Mouse (Mus musculus) C2C12 (cell line): ENCODE measurements at regions not wholly inside any gene's neighbourhood (a gene's known extent, or its start where the extent isn't known, plus 50 kb on each side); places are given as distances from the start of the nearest gene placed in this dataset.

ENCODE experiments used
- H3K27me3 ChIP-seq: one replicate; pipeline ENCODE4 v1.6.1; 2011; ENCODE audit not compliant: control insufficient read depth, insufficient read depth, insufficient read length
- H3K36me3 ChIP-seq: one replicate; pipeline ENCODE4 v1.6.1; 2011; ENCODE audit not compliant: control insufficient read depth, insufficient read depth
- H3K4me3 ChIP-seq: one replicate; pipeline ENCODE4 v1.5.1; 2011; ENCODE audit warnings: mild to moderate bottlenecking, control low read depth; ENCODE audit not compliant: poor library complexity, insufficient read depth, severe bottlenecking
- H3K79me2 ChIP-seq: one replicate; pipeline ENCODE4 v1.6.1; 2011; ENCODE audit not compliant: control insufficient read depth, insufficient read depth
- H3K79me3 ChIP-seq: one replicate; pipeline ENCODE4 v1.6.1; 2011; ENCODE audit warnings: low read depth, control low read depth
- H3ac ChIP-seq: one replicate; pipeline ENCODE3; 2011; ENCODE audit warnings: low read depth; ENCODE audit not compliant: control insufficient read depth, insufficient read length
- CEBPB ChIP-seq: IDR thresholded peaks from one replicate; pipeline ENCODE4 v1.6.1; 2011; ENCODE audit warnings: low read depth, mild to moderate bottlenecking, control low read depth, moderate library complexity
- CTCF ChIP-seq: IDR thresholded peaks from one replicate; pipeline ENCODE4 v1.5.1; 2011; ENCODE audit not compliant: control insufficient read depth, insufficient read depth, insufficient read length
- FOSL1 ChIP-seq: IDR thresholded peaks from one replicate; pipeline ENCODE4 v1.8.0; 2011; ENCODE audit warnings: mild to moderate bottlenecking, low read length; ENCODE audit not compliant: poor library complexity, insufficient read depth, severe bottlenecking
- MAX ChIP-seq: IDR thresholded peaks from one replicate; pipeline ENCODE4 v1.6.1; 2011; ENCODE audit warnings: mild to moderate bottlenecking, control low read depth
- MYOD1 ChIP-seq: IDR thresholded peaks from one replicate; pipeline ENCODE4 v1.6.1; 2011; ENCODE audit warnings: low read depth; ENCODE audit not compliant: control insufficient read depth, insufficient read length
- MYOG ChIP-seq: IDR thresholded peaks from one replicate; pipeline ENCODE4 v1.6.1; 2011; ENCODE audit not compliant: control insufficient read depth, insufficient read length; ENCODE audit errors: extremely low read depth
- USF1 ChIP-seq: IDR thresholded peaks from one replicate; pipeline ENCODE4 v1.6.1; 2011; ENCODE audit warnings: low read depth, mild to moderate bottlenecking, control low read depth, moderate library complexity

- Histone ChIP-seq H3K36me3 (no peaks in the 10 kb centered on the region), H3K27me3 (no peaks in the 10 kb centered on the region), H3K79me3 (no peaks in the 10 kb centered on the region), H3K4me3 (no peak overlapping the region), H3K79me2 (no peaks in the 10 kb centered on the region), H3ac (no peak overlapping the region)
- no peak for TF ChIP-seq USF1
- no peak for TF ChIP-seq CTCF
- no peak for TF ChIP-seq MYOG
- TF ChIP-seq FOSL1 = no peak
- no peak for TF ChIP-seq MAX
- no peak for TF ChIP-seq CEBPB
- TF ChIP-seq MYOD1 = no peak
Observed at GRCm38 (mm10) chr16:25060266-25060665, 226.4 kb upstream of the Tprg start.

GRCm38 (mm10) chr16:25061631-25062030 is 225.0 kb upstream of the Tprg start:
- Histone ChIP-seq H3K27me3 (no peaks in the 10 kb centered on the region), H3K79me3 (no peaks in the 10 kb centered on the region), H3K36me3 (no peaks in the 10 kb centered on the region), H3K4me3 (no peak overlapping the region), H3K79me2 (no peaks in the 10 kb centered on the region), H3ac (no peak overlapping the region)
- TF ChIP-seq CEBPB (no peak), FOSL1 (peak; percentile 67), MYOG (no peak), MYOD1 (peak; percentile 33), USF1 (no peak), MAX (peak; percentile 34), CTCF (no peak)

- H3ac ChIP-seq = no peak overlapping the region
- H3K79me3 ChIP-seq = no peaks in the 10 kb centered on the region
- no peaks in the 10 kb centered on the region for H3K36me3 ChIP-seq
- no peak for TF ChIP-seq MYOG
- no peak for TF ChIP-seq CTCF
- TF ChIP-seq MYOD1 = no peak
- no peak for TF ChIP-seq USF1
- TF ChIP-seq FOSL1 = no peak
- no peak for TF ChIP-seq CEBPB
- TF ChIP-seq MAX = no peak
- H3K27me3 ChIP-seq = no peaks in the 10 kb centered on the region
- H3K4me3 ChIP-seq = no peak overlapping the region
- H3K79me2 ChIP-seq = no peaks in the 10 kb centered on the region
Observed at GRCm38 (mm10) chr16:25063981-25064380, 222.6 kb upstream of the Tprg start.

GRCm38 (mm10) chr16:25064538-25064937 is 222.1 kb upstream of the Tprg start:
- H3K4me3 ChIP-seq = no peak overlapping the region
- no peaks in the 10 kb centered on the region for H3K79me3 ChIP-seq
- no peaks in the 10 kb centered on the region for H3K79me2 ChIP-seq
- TF ChIP-seq CTCF (peak; percentile 43), MAX (no peak)
- H3ac ChIP-seq = no peak overlapping the region
- no peaks in the 10 kb centered on the region for H3K36me3 ChIP-seq
- no peaks in the 10 kb centered on the region for H3K27me3 ChIP-seq

GRCm38 (mm10) chr16:25066822-25067221 is 219.8 kb upstream of the Tprg start:
- Histone ChIP-seq H3K27me3 (no peaks in the 10 kb centered on the region), H3K36me3 (no peaks in the 10 kb centered on the region), H3K79me2 (no peaks in the 10 kb centered on the region), H3K79me3 (no peaks in the 10 kb centered on the region), H3K4me3 (no peak overlapping the region), H3ac (no peak overlapping the region)
- TF ChIP-seq MYOG = no peak
- TF ChIP-seq MAX = no peak
- TF ChIP-seq MYOD1 = peak; percentile 35

- H3K79me2 ChIP-seq = no peaks in the 10 kb centered on the region
- peak; percentile 5 for TF ChIP-seq CTCF
- peak; percentile 44 for TF ChIP-seq USF1
- TF ChIP-seq CEBPB = no peak
- TF ChIP-seq FOSL1 = no peak
- no peak overlapping the region for H3ac ChIP-seq
- no peaks in the 10 kb centered on the region for H3K27me3 ChIP-seq
- H3K79me3 ChIP-seq = no peaks in the 10 kb centered on the region
- no peak overlapping the region for H3K4me3 ChIP-seq
- no peaks in the 10 kb centered on the region for H3K36me3 ChIP-seq
Observed at GRCm38 (mm10) chr16:25067276-25068249, 219.1 kb upstream of the Tprg start.
